Mouse (Mus musculus): Measurements from ENCODE around the gene Tmem131. TPM values are rescaled to one million over a fixed set of nuclear protein-coding genes. Genes with fewer than 3 reads are reported as not detected.

The Tmem131 gene
- polyA plus RNA-seq, 1 experiment from 2014 or later = 13.7 TPM

DNA sequence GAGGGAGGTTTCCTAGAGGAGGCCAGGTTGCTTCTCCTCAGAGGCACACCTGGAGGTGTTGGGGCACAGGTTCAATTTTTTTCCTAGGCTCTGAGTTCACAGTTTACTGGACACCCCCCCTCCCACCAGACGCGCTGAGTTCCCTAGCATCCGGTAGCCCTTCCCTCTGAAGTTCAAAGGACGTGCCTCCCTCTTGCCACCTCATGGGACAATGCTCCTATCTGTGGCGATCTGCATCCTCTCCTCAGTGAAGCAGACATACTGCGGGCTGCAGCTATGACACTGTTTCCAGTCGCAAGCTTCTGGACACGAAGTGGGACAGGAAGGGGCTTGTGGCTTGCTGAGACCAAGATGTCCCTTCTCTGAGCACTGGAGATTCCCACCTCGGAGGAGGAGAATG lies 183.1 kb downstream of the Tmem131 start:
- no peak for ATAC-seq (ENCODE audit: insufficient read depth, low FRiP score, low read depth)
- Histone ChIP-seq H3K27me3 (replicated peaks) (no peaks in the 10 kb centered on the region), H3K9me3 (no peaks in the 10 kb centered on the region), H3K4me1 (no peaks in the 10 kb centered on the region), H3K27ac (no peak overlapping the region), H3K4me2 (no peak overlapping the region), H3K36me3 (no peaks in the 10 kb centered on the region), H3K9ac (no peak overlapping the region), H3K4me3 (replicated peaks) (no peak overlapping the region)
- WGBS = 78% methylated on average over 9 of the region's 9 CpGs

DNA sequence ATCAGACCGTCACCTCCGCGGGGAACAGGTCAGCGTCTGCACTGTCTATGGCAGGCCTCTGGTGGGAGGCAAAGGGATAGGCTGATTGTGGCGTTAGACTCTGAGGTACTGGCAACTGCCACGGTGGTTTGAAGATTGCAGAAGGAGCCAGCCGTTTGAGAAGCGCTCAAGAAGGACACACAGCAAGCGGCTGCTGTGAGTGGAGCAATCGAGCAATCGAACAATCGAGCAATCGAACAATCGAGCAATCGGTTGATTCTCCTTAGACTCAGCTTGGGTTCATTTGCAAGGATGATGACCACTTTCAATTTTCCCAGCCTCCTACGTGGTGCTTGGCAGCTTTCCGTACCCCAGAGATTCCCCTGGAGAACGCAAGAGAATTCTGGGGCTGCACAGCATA lies 184.4 kb downstream of the Tmem131 start:
- Histone ChIP-seq H3K9me3 (no peaks in the 10 kb centered on the region), H3K9ac (no peak overlapping the region), H3K4me3 (replicated peaks) (no peak overlapping the region), H3K4me2 (no peak overlapping the region), H3K4me1 (no peaks in the 10 kb centered on the region), H3K27me3 (replicated peaks) (no peaks in the 10 kb centered on the region), H3K27ac (no peak overlapping the region), H3K36me3 (no peaks in the 10 kb centered on the region)
- no peak for ATAC-seq (ENCODE audit: insufficient read depth, low FRiP score, low read depth)
- 84% methylated on average over 18 of the region's 18 CpGs for WGBS

DNA sequence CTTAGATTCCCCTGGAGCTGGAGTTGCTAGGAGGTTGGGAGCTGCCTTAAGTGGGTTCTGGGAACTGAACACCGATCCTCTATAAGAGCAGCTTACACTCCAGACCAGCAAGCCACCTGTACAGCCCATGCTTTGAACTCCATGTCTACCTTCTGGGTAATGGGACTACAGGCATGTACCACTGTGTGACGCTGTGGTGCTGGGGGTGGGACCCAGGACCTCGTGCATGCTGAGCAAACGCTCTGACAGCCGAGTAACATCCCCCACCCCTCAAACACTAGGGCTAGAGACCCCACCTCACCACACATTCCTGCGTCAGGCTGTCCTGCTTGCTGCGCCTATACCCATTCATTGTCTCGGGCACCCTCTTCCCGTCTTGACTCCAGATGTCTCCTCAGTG lies 184.9 kb downstream of the Tmem131 start:
- Histone ChIP-seq H3K4me2 (no peak overlapping the region), H3K9me3 (no peaks in the 10 kb centered on the region)
- ATAC-seq (ENCODE audit: insufficient read depth, low FRiP score, low read depth) = no peak

DNA sequence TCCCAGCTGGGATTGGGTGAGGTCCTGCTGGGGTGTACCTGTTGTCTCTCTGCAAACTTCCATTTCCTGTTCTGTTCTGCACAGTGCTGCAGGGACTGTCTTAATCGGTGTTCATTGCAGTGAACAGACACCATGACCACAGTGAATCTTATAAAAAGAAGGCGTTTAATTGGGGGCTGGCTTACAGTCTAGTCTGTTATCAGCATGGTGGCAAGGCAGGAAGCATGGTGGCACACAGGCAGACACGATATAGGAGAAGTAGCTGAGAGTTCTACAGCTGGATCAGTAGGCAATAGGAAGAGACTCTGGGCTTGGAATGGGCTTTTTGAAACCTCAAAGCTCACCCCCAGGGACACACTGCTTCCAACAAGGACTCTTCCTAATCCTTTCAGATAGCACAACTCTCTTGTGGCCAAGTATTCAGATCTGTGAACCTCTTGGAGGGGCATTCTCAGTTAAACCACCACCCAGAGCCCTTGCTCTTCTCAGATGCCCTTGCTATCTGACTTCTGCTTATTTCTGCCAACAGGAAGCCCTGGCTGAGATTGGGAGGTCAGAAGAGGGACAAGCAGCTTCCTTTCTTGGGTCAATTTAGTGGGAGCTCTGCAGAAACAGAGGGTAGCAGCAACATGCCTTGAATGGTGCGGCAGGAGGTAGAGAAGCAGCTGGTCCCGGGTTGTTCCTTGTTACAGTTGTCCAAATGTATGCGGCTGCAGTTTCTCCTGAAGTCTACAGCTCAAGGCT lies 189.4 kb downstream of the Tmem131 start:
- H3K4me1 ChIP-seq = no peaks in the 10 kb centered on the region
- H3K27me3 ChIP-seq (replicated peaks) = no peaks in the 10 kb centered on the region
- no peak overlapping the region for H3K27ac ChIP-seq
- H3K4me2 ChIP-seq = no peak overlapping the region
- WGBS = 69% methylated on average over 6 of the region's 6 CpGs
- no peak overlapping the region for H3K4me3 ChIP-seq (replicated peaks)
- no peak overlapping the region for H3K9ac ChIP-seq
- no peaks in the 10 kb centered on the region for H3K9me3 ChIP-seq
- H3K36me3 ChIP-seq = no peaks in the 10 kb centered on the region
- ATAC-seq (ENCODE audit: insufficient read depth, low FRiP score, low read depth) = no peak

More for the DNA sequence above, 184.9 kb downstream of the Tmem131 start:
- Histone ChIP-seq H3K4me3 (replicated peaks) (no peak overlapping the region), H3K27ac (no peak overlapping the region), H3K27me3 (replicated peaks) (no peaks in the 10 kb centered on the region), H3K36me3 (no peaks in the 10 kb centered on the region), H3K4me1 (no peaks in the 10 kb centered on the region), H3K9ac (no peak overlapping the region)
- WGBS = 81% methylated on average over 9 of the region's 9 CpGs

DNA sequence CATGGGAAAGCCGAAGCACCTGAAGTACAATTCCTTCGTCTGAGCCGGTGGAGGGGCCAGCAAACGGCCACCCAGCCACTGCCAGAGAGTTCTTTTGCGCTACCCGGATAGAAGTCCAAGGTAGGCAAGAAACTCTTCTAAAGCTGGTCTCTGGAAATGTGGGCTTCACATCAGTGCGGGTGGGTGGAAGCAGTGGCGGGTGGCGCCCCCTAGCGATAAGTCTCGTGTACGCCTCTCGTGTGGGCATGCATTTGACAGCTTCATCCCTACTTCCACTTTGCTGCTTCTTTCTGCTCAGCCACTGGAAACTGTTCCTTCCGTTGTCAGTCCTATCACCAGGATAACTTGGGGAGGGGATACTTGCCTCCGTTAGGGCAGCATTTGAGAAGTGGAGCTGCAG lies 197.0 kb downstream of the Tmem131 start:
- H3K4me2 ChIP-seq = no peak overlapping the region
- no peak for ATAC-seq (ENCODE audit: insufficient read depth, low FRiP score, low read depth)
- 42% methylated on average over 15 of the region's 15 CpGs for WGBS
- H3K4me3 ChIP-seq (replicated peaks) = no peak overlapping the region
- no peaks in the 10 kb centered on the region for H3K9me3 ChIP-seq
- H3K9ac ChIP-seq = no peak overlapping the region
- H3K27ac ChIP-seq = no peak overlapping the region
- no peaks in the 10 kb centered on the region for H3K36me3 ChIP-seq
- H3K27me3 ChIP-seq (replicated peaks) = no peaks in the 10 kb centered on the region
- 0 out of 2 replicates have a peak, but pooled peaks cover 5% of the 10 kb centered on the region for H3K4me1 ChIP-seq

DNA sequence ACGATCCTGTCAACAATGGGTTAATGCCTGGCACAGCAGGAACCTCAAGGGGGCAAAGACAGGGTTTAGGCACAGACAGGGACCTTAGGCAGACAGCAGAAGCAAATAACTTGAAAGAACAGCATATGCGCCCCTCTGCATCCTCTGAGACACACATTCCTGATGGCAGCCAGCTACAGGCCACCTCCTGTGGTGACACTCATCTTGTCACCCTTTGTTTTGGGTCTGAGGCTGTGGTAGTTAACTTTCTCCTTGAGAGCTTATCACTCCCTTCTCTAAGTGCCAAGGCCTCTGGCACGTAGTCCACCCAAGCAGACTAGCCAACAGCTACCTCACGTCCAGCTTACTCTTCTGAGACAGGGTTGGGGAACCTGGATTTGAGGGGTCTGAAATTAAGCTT lies 197.8 kb downstream of the Tmem131 start:
- no peaks in the 10 kb centered on the region for H3K36me3 ChIP-seq
- 0 out of 2 replicates have a peak, but pooled peaks cover 5% of the 10 kb centered on the region for H3K4me1 ChIP-seq
- no peak overlapping the region for H3K9ac ChIP-seq
- WGBS = 60% methylated on average over 4 of the region's 4 CpGs
- no peak for ATAC-seq (ENCODE audit: insufficient read depth, low FRiP score, low read depth)
- no peaks in the 10 kb centered on the region for H3K9me3 ChIP-seq
- no peak overlapping the region for H3K4me3 ChIP-seq (replicated peaks)
- H3K27ac ChIP-seq = no peak overlapping the region
- H3K27me3 ChIP-seq (replicated peaks) = no peaks in the 10 kb centered on the region
- H3K4me2 ChIP-seq = no peak overlapping the region

DNA sequence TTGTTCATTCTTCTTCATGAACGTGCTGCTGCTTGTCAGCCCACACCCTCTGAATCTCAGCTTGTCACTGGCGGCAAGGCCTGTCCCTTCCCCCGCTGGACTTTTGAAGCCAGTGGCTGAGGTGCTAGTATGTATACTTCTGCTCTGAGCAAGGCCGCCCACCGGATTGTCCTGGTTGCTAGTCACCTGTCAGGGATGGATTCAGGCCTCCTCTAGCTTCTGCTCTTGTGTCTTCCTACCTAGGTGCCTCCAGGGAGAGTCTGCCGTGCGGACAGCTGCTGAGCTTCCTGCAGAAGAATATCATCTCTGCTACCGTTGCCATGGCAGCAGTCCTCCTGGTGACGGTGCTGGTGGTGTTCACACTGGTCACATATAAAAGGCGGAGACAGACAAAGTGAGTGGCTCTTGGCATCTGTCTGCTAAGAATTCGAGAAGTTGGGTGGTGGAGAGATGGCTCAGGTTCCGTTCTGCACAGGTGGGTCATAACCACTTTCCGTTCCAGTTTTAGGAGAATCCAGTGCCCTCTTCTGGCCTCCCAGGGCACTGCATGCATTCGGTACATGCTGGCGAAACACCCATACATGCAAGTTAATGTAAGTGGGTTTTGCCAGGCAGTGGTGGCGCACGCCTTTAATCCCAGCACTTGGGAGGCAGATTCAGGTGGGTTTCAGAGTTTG lies 199.1 kb downstream of the Tmem131 start:
- Histone ChIP-seq H3K27ac (no peak overlapping the region), H3K4me1 (0 out of 2 replicates have a peak, but pooled peaks cover 5% of the 10 kb centered on the region), H3K9ac (no peak overlapping the region), H3K9me3 (no peaks in the 10 kb centered on the region), H3K36me3 (no peaks in the 10 kb centered on the region), H3K27me3 (replicated peaks) (no peaks in the 10 kb centered on the region), H3K4me3 (replicated peaks) (peak overlapping the region; percentile 22; the same call in 1 of the 2 replicates), H3K4me2 (peak overlapping the region; percentile 50)
- WGBS = 20% methylated on average over 17 of the region's 17 CpGs
- peak; percentile 35; the same call in 1 of the 2 replicates for ATAC-seq (ENCODE audit: insufficient read depth, low FRiP score, low read depth)

DNA sequence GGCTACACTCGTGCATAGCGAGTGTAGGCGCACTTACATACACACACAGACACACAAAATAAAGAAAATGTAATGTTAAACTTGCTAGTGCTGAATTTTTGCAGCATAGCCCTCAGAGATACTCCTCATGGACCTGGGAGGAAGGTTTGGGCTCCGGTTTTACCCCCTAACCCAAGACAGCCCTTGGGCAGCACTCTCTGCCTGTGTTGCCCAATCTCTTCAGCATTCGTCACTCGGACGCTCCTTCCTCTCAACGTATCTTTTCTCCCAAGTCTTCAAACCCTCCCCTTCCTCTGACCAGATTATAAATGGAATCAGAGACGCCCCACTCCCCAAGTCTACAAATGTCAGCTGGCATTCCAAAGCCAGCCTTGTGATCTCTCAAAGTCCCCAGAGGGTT lies 200.4 kb downstream of the Tmem131 start:
- 0 out of 2 replicates have a peak, but pooled peaks cover 5% of the 10 kb centered on the region for H3K4me1 ChIP-seq
- WGBS = 69% methylated on average over 9 of the region's 9 CpGs
- no peak for ATAC-seq (ENCODE audit: insufficient read depth, low FRiP score, low read depth)

More for the DNA sequence above, 200.4 kb downstream of the Tmem131 start:
- no peaks in the 10 kb centered on the region for H3K9me3 ChIP-seq
- no peaks in the 10 kb centered on the region for H3K27me3 ChIP-seq (replicated peaks)
- no peak overlapping the region for H3K9ac ChIP-seq
- no peaks in the 10 kb centered on the region for H3K36me3 ChIP-seq
- H3K4me2 ChIP-seq = no peak overlapping the region
- no peak overlapping the region for H3K27ac ChIP-seq
- H3K4me3 ChIP-seq (replicated peaks) = no peak overlapping the region

Other genes with a start within 250 kb of the Tmem131 start
- 0.19 TPM in 1 of 2 replicates, not detected in the other for gene 4933424G06Rik, start 233.5 kb downstream of the Tmem131 start, polyA plus RNA-seq (2015; fragmentation: Nextera tagmentation; extraction: Ambion mirVana)
- gene Actr1b, start 229.2 kb downstream of the Tmem131 start, polyA plus RNA-seq (2015; fragmentation: Nextera tagmentation; extraction: Ambion mirVana) = 85.4 and 96.2 TPM in 2 replicates
- gene Zap70, start 181.9 kb downstream of the Tmem131 start, polyA plus RNA-seq (2015; fragmentation: Nextera tagmentation; extraction: Ambion mirVana) = 0.28 and 0.45 TPM in 2 replicates
- 1.3 TPM in 2 replicates for gene Vwa3b, start 82.9 kb upstream of the Tmem131 start, polyA plus RNA-seq (2015; fragmentation: Nextera tagmentation; extraction: Ambion mirVana)

Measured in stomach, embryonic 15.5 days (tissue).